Mouse (Mus musculus): ENCODE measurements around the gene Neurog2. TPM values are rescaled to one million over a fixed set of nuclear protein-coding genes. Genes with fewer than 3 reads are reported as not detected.
A peak's percentile ranks its signal among the peaks of the same experiment; 100 is the strongest.

Neurog2 gene
- total and polyA plus RNA-seq, 3 experiments = 0.04 TPM; not detected in 2

DNA sequence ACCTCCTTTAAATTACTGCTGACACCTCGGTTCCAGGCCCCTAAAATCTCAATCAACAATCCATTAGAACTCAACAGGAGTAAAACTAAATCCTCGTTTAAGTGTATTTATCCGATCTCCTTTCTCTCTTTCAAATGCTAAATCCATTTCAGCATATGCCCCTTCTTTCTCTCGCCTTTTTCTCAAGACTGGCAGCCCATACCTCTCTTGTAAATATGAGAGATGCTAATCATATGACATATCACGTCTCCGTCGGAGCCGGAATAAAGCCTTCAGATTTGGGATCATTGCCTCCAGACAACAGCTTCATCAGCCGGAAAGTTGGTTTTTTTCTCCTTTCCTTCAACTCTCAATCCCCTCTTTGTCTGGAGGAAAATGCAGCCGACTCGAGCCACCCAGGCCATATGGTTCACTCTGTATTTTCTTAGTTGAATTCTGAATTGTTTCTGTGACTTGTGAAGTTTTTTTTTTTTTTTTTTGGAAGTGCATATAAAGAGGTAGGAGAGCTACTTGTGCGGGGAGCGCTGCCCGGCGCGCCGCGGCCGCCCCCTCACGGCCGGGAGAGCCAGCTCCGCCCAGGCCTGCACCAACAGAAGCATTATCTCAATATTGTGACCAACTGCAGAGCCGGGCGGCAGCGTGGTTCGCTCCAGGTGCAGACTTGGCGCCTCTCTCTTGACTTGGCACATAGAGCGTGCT lies 7.1 kb upstream of the Neurog2 start (continued):
- TF ChIP-seq CTCF (IDR thresholded peaks at IDR 0.05 in 2 of 3, conservative IDR thresholded peaks at IDR 0.05 in 1 of 3; ENCODE audit: control insufficient read depth in 1 of 3, insufficient read depth in 1 of 3, low read depth in 2 of 3, low read length in 3 of 3, poor library complexity in 1 of 3, severe bottlenecking in 1 of 3) (peak in 2 of 3 experiments; percentile 45 to 60; a peak in 4 of 6 replicates), ZC3H11A (IDR thresholded peaks at IDR 0.05; ENCODE audit: low read depth, low read length) (no peak), ETS1 (IDR thresholded peaks at IDR 0.05; ENCODE audit: low read depth, low read length) (no peak), RCOR1 (IDR thresholded peaks at IDR 0.05; ENCODE audit: low read depth, low read length) (no peak), NRF1 (IDR thresholded peaks at IDR 0.05; ENCODE audit: insufficient read depth, low read depth, low read length, poor library complexity, severe bottlenecking) (no peak), TAL1 (IDR thresholded peaks at IDR 0.05; ENCODE audit: low read length) (no peak), POLR2AphosphoS5 (IDR thresholded peaks at IDR 0.05; ENCODE audit: borderline replicate concordance, low read depth, low read length) (no peak), HCFC1 (IDR thresholded peaks at IDR 0.05; ENCODE audit: low read depth, low read length) (no peak), CHD1 (IDR thresholded peaks at IDR 0.05; ENCODE audit: low read depth, low read length) (no peak), USF2 (IDR thresholded peaks at IDR 0.05; ENCODE audit: borderline replicate concordance in 1 of 2, insufficient read depth in 1 of 2, low read depth in 1 of 2, low read length in 2 of 2) (no peak), ZKSCAN1 (IDR thresholded peaks at IDR 0.05; ENCODE audit: low read depth, low read length) (no peak), SIN3A (IDR thresholded peaks at IDR 0.05; ENCODE audit: low read length) (peak; percentile 41)

DNA sequence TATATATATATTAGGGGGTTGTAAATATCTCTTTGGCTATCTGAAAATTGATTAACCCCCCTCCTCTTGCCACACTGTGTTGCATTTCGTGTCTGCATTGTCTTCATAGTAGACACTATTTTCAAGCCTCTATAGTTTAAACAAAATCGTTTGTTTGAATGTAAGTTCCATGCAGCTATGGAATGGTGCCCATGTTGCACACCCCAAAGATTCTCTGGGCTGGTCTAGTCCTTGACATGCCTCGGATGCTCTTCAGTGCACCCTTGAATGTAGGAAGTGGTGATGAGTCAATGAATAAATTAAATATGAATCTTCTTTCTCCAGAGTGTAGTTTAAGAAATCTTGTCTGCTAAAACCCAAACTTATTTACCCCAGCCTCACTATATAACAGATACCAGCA lies 6.4 kb upstream of the Neurog2 start:
- TF ChIP-seq EP300 (IDR thresholded peaks at IDR 0.05; ENCODE audit: low read depth in 1 of 2, low read length in 2 of 2) (no peak), MAZ (IDR thresholded peaks at IDR 0.05; ENCODE audit: low read depth, low read length) (peak; percentile 31)
- Histone ChIP-seq H3K79me2 (ENCODE audit: control insufficient read depth, insufficient read depth, low read length, poor library complexity) (no peaks in the 10 kb centered on the region; the same call in 1 of the 2 replicates), H3K9me3 (replicated peaks; ENCODE audit: insufficient read depth, low read length) (no peaks in the 10 kb centered on the region), H3K4me3 (ENCODE audit: control insufficient read depth in 1 of 2, insufficient read depth in 1 of 2, low read depth in 2 of 2, low read length in 2 of 2) (peak overlapping the region in 1 of 2 experiments; percentile 85; a peak in 2 of 4 replicates), H3K36me3 (ENCODE audit: control insufficient read depth in 1 of 2, insufficient read depth in 2 of 2, low read length in 2 of 2) (peaks cover 0 to 3% of the 10 kb centered on the region in 2 experiments; a peak in 1 of 4 replicates), H3K4me1 (ENCODE audit: control insufficient read depth in 1 of 2, insufficient read depth in 2 of 2, low read length in 2 of 2) (no peaks in the 10 kb centered on the region), H3K9ac (ENCODE audit: control insufficient read depth, low read depth, low read length, poor library complexity, severe bottlenecking) (no peak overlapping the region), H3K27me3 (ENCODE audit: control insufficient read depth in 1 of 2, insufficient read depth in 2 of 2, low read length in 2 of 2) (no peaks in the 10 kb centered on the region; a peak in 2 of 4 replicates), H3K27ac (ENCODE audit: control insufficient read depth, low read depth, low read length) (no peak overlapping the region)
- peak; percentile 13 for DNase-seq (ENCODE audit: low read depth, low spot score)

DNA sequence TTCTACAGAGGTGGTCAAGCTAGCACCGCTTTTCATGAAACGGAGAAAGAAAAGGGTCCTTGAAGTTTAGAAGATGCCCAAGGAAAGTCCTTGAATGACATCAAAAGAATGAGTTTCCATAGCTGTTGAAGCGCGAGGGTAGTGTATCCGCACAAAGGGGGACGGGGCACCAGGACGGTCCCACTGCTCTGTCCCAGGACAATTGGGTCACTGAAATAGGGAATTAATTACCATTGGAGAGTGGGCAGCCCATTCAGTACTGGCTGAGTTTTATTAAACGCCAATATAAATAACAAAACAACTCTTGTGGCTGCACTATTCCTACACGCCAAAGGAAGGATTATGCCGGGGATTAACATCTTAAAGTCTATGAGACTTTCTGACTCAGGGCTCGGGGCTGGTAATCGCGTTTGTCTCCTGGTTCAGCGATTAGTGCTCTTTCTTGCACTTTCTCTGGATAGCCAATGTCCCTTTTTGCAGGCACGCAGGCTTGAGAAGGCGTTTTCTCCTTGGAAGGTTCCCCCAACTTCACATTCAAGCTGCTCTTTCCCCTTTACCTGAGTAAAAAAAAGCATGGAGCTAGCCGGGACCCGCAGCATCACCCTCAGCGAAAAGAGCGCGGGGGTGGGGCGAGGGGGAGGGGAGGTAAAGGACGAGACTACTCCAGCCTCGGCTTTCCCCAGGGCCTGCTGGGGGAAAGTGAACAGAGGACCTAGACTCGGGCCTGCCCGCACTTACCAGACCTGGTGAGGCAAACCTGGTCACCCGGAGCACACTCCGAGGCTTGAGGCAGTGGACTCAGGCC lies 5.6 kb upstream of the Neurog2 start:
- DNase-seq (ENCODE audit: low read depth, low spot score) = no peak
- TF ChIP-seq KAT2A (conservative IDR thresholded peaks at IDR 0.05; ENCODE audit: low read depth, low read length) = no peak
- TF ChIP-seq E2F4 (IDR thresholded peaks at IDR 0.05; ENCODE audit: borderline replicate concordance, low read depth, low read length) = no peak
- no peak overlapping the region for H3K27ac ChIP-seq (ENCODE audit: control insufficient read depth, low read depth, low read length)
- no peak overlapping the region for H3K4me3 ChIP-seq (ENCODE audit: control insufficient read depth in 1 of 2, insufficient read depth in 1 of 2, low read depth in 2 of 2, low read length in 2 of 2)
- peaks cover 0 to 3% of the 10 kb centered on the region in 2 experiments; a peak in 1 of 4 replicates for H3K36me3 ChIP-seq (ENCODE audit: control insufficient read depth in 1 of 2, insufficient read depth in 2 of 2, low read length in 2 of 2)
- H3K27me3 ChIP-seq (ENCODE audit: control insufficient read depth in 1 of 2, insufficient read depth in 2 of 2, low read length in 2 of 2) = peaks cover 3 to 5% of the 10 kb centered on the region in 2 experiments
- H3K79me2 ChIP-seq (ENCODE audit: control insufficient read depth, insufficient read depth, low read length, poor library complexity) = no peaks in the 10 kb centered on the region; the same call in 1 of the 2 replicates
- H3K4me1 ChIP-seq (ENCODE audit: control insufficient read depth in 1 of 2, insufficient read depth in 2 of 2, low read length in 2 of 2) = no peaks in the 10 kb centered on the region
- no peaks in the 10 kb centered on the region for H3K9me3 ChIP-seq (replicated peaks; ENCODE audit: insufficient read depth, low read length)
- no peak overlapping the region for H3K9ac ChIP-seq (ENCODE audit: control insufficient read depth, low read depth, low read length, poor library complexity, severe bottlenecking)

Measured in MEL (cell line).